Mouse (Mus musculus) stomach, postnatal 0 days (tissue): ENCODE measurements at regions not wholly inside any gene's neighbourhood (a gene's known extent, or its start where the extent isn't known, plus 50 kb on each side); places are given as distances from the start of the nearest gene placed in this dataset.

Experiments used
- CTCF ChIP-seq: IDR thresholded peaks from 2 replicates; pipeline ENCODE4 v1.5.1; 2016; ENCODE audit warnings: antibody characterized with exemption, low read depth, mild to moderate bottlenecking, moderate library complexity
- EP300 ChIP-seq: optimal IDR thresholded peaks from 2 replicates; pipeline ENCODE3; 2016; ENCODE audit warnings: antibody characterized with exemption

DNA sequence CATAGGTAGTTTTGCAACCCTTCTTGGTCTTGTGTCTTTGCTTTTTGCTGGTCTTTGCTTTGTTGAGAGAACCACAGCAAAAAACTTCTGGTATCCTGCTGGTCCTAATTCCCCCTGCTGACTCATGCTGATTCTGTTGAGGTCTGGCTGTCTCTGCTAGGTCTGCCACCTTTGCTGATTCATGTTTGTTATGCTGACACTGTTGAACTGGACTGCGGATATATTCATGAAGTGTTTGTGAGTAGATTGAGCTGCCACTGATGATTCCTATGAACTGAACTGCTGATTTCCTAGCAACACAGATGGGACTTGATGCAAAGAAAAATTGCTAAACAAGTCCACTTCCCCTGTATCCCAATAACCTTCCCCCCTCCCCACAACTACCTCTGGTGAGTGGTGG is 91.9 kb upstream of the Grin3a start:
- TF ChIP-seq EP300 (no peak), CTCF (no peak)
